Mouse (Mus musculus): ENCODE results near the gene Tmem199.

- no peak for TF ChIP-seq CTCF (IDR thresholded peaks at IDR 0.05; ENCODE audit: low read depth)
- no peak for TF ChIP-seq EP300 (IDR thresholded peaks at IDR 0.05; ENCODE audit: low read depth)
Measured at GRCm38 (mm10) chr11:78524838-78525237, 12.9 kb upstream of the Tmem199 start.
